Mouse (Mus musculus): ENCODE measurements around the gene OR5BS1P. TPM values are rescaled to one million over a fixed set of nuclear protein-coding genes. Genes with fewer than 3 reads are reported as not detected.
"Not testable (repeated sequence)": the region's sequence is repeated elsewhere in the genome, so short reads cannot be mapped to it uniquely, and the experiment has no call there.

The OR5BS1P gene
- polyA plus RNA-seq, 1 experiment from 2014 or later, result 0.03 TPM

GRCm38 (mm10) chr15:98506253-98506957, 36.7 kb downstream of the OR5BS1P start:
- DNase-seq (ENCODE audit: low spot score), result peak; percentile 59

GRCm38 (mm10) chr15:98507321-98507720, 37.6 kb downstream of the OR5BS1P start:
- DNase-seq (ENCODE audit: low spot score), result no peak

GRCm38 (mm10) chr15:98509387-98509786, 39.7 kb downstream of the OR5BS1P start:
- no peak for DNase-seq (ENCODE audit: low spot score)

- DNase-seq (ENCODE audit: low spot score), result peak; percentile 91
Observed at GRCm38 (mm10) chr15:98510438-98511385, 41.0 kb downstream of the OR5BS1P start.

GRCm38 (mm10) chr15:98511386-98511928, 41.8 kb downstream of the OR5BS1P start:
- DNase-seq (ENCODE audit: low spot score), result peak; percentile 69

- DNase-seq (ENCODE audit: low spot score), result no peak
Observed at GRCm38 (mm10) chr15:98512232-98512631, 42.5 kb downstream of the OR5BS1P start.

- DNase-seq (ENCODE audit: low spot score), result no peak
Observed at GRCm38 (mm10) chr15:98512799-98513321, 43.2 kb downstream of the OR5BS1P start.

- DNase-seq (ENCODE audit: low spot score), result peak; percentile 16
Observed at GRCm38 (mm10) chr15:98513676-98514075, 44.0 kb downstream of the OR5BS1P start.

- peak; percentile 68 for DNase-seq (ENCODE audit: low spot score)
Observed at GRCm38 (mm10) chr15:98514146-98514545, 44.5 kb downstream of the OR5BS1P start.

- not testable (repeated sequence) for DNase-seq (ENCODE audit: low spot score)
Observed at GRCm38 (mm10) chr15:98514845-98515244, 45.1 kb downstream of the OR5BS1P start.

GRCm38 (mm10) chr15:98517380-98518355, 48.0 kb downstream of the OR5BS1P start:
- DNase-seq (ENCODE audit: low spot score), result peak; percentile 58

- DNase-seq (ENCODE audit: low spot score), result no peak
Observed at GRCm38 (mm10) chr15:98521245-98521644, 51.5 kb downstream of the OR5BS1P start.

GRCm38 (mm10) chr15:98526057-98526456, 56.4 kb downstream of the OR5BS1P start:
- no peak for DNase-seq (ENCODE audit: low spot score)

GRCm38 (mm10) chr15:98527056-98527771, 57.5 kb downstream of the OR5BS1P start:
- DNase-seq (ENCODE audit: low spot score), result no peak

- no peak for DNase-seq (ENCODE audit: low spot score)
Observed at GRCm38 (mm10) chr15:98528066-98528563, 58.4 kb downstream of the OR5BS1P start.

Measured in thymus, postnatal 0 days (tissue).